Mouse (Mus musculus) cerebellum, postnatal 14 days (tissue): Measurements from ENCODE around the gene AA467197.
A peak's percentile ranks its signal among the peaks of the same experiment; 100 is the strongest.

ENCODE experiments used
- DNase-seq, 2 experiments: peaks; one replicate each; pipeline ENCODE4 v3.0.0; 2021; ENCODE audit warnings: mixed read lengths in 2 of 2

Gene AA467197

GRCm38 (mm10) chr2:122638673-122639072 lies 1.9 kb downstream of the AA467197 start:
- no peak for DNase-seq

GRCm38 (mm10) chr2:122652096-122653084 lies 15.6 kb downstream of the AA467197 start:
- DNase-seq: no peak

GRCm38 (mm10) chr2:122656052-122656451 lies 19.3 kb downstream of the AA467197 start:
- DNase-seq: no peak

GRCm38 (mm10) chr2:122656767-122657166 lies 20.0 kb downstream of the AA467197 start:
- no peak for DNase-seq

- no peak for DNase-seq
Observed at GRCm38 (mm10) chr2:122657707-122658524, 21.1 kb downstream of the AA467197 start.

GRCm38 (mm10) chr2:122659825-122660224 lies 23.0 kb downstream of the AA467197 start:
- DNase-seq: no peak

GRCm38 (mm10) chr2:122665253-122665972 lies 28.6 kb downstream of the AA467197 start:
- no peak for DNase-seq

GRCm38 (mm10) chr2:122665973-122666875 lies 29.4 kb downstream of the AA467197 start:
- DNase-seq: peak; percentile 48 to 73

GRCm38 (mm10) chr2:122667856-122668255 lies 31.1 kb downstream of the AA467197 start:
- peak; percentile 47 to 56 for DNase-seq

GRCm38 (mm10) chr2:122671714-122672113 lies 34.9 kb downstream of the AA467197 start:
- DNase-seq: no peak

GRCm38 (mm10) chr2:122672841-122673240 lies 36.1 kb downstream of the AA467197 start:
- DNase-seq: no peak

GRCm38 (mm10) chr2:122675126-122675525 lies 38.3 kb downstream of the AA467197 start:
- no peak for DNase-seq

GRCm38 (mm10) chr2:122681379-122682137 lies 44.8 kb downstream of the AA467197 start:
- DNase-seq: no peak

- DNase-seq: no peak
Observed at GRCm38 (mm10) chr2:122682520-122682919, 45.7 kb downstream of the AA467197 start.

GRCm38 (mm10) chr2:122683641-122684040 lies 46.9 kb downstream of the AA467197 start:
- DNase-seq: no peak

- DNase-seq: no peak
Observed at GRCm38 (mm10) chr2:122686665-122687064, 49.9 kb downstream of the AA467197 start.
